Mouse (Mus musculus) G1E (cell line): ENCODE results near the gene Cuedc1. TPM values are rescaled to one million over a fixed set of nuclear protein-coding genes. Genes with fewer than 3 reads are reported as not detected.

Experiments
- ATAC-seq: 2 replicates; pipeline ENCODE4 v1.8.0; 2016; ENCODE audit warnings: mild to moderate bottlenecking; ENCODE audit not compliant: insufficient number of reproducible peaks, poor library complexity, low FRiP score, severe bottlenecking; ENCODE audit errors: extremely low read depth
- DNase-seq: peaks from one replicate; pipeline ENCODE4 v3.0.0; 2012; ENCODE audit warnings: low spot score
- H3K27me3 ChIP-seq: 2 replicates; pipeline ENCODE4 v1.6.1; 2012; ENCODE audit warnings: mild to moderate bottlenecking, low read length, inconsistent platforms; ENCODE audit not compliant: insufficient read depth
- H3K36me3 ChIP-seq: replicated peaks from 2 replicates; pipeline ENCODE3; 2012; ENCODE audit warnings: mild to moderate bottlenecking, inconsistent platforms
- H3K4me1 ChIP-seq: 2 replicates; pipeline ENCODE4 v1.6.1; 2012; ENCODE audit warnings: low read depth, low read length, inconsistent platforms, mixed read lengths; ENCODE audit not compliant: insufficient read depth
- H3K4me3 ChIP-seq: 2 replicates; pipeline ENCODE4 v1.5.1; 2012; ENCODE audit warnings: low read depth, mild to moderate bottlenecking, inconsistent platforms, low read length, moderate library complexity, mixed read lengths
- H3K9me3 ChIP-seq: replicated peaks from 2 replicates; pipeline ENCODE4 v1.6.1; 2012; ENCODE audit warnings: inconsistent platforms
- CTCF ChIP-seq: IDR thresholded peaks from 2 replicates; pipeline ENCODE4 v1.5.1; 2012; ENCODE audit warnings: low read depth, low read length, inconsistent platforms, mixed read lengths
- GATA1 ChIP-seq: IDR thresholded peaks from 2 replicates; pipeline ENCODE4 v1.6.1; 2012; ENCODE audit warnings: borderline replicate concordance, low read length, inconsistent platforms, mixed read lengths
- GATA2 ChIP-seq: IDR thresholded peaks from 2 replicates; pipeline ENCODE4 v1.6.1; 2012; ENCODE audit warnings: low read depth, low read length, inconsistent platforms, borderline replicate concordance
- POLR2AphosphoS5 ChIP-seq: IDR thresholded peaks from 2 replicates; pipeline ENCODE4 v1.6.1; 2012; ENCODE audit warnings: low read depth, low read length, inconsistent platforms; ENCODE audit not compliant: insufficient replicate concordance
- TAL1 ChIP-seq: conservative IDR thresholded peaks from 2 replicates; pipeline ENCODE4 v1.6.1; 2012; ENCODE audit warnings: low read depth, low read length, inconsistent platforms, mixed read lengths
- polyA plus RNA-seq: library from polyadenylated mRNA; stranded (reverse); fragments of >175 nt; gene quantifications from 2 replicates; pipeline ENCODE4 v1.2.3, GENCODE M21; 2012
- total RNA-seq, 2 experiments: library from RNA; stranded (forward) in 1 of 2; stranded (reverse) in 1 of 2; fragments of 200-1000 nt in 1 of 2; fragments of >200 nt in 1 of 2; fragmentation: Nextera tagmentation in 1 of 2; gene quantifications; 2 replicates each; pipeline ENCODE4 v1.2.3; 2014 to 2017

Gene Cuedc1
- total and polyA plus RNA-seq, 3 experiments: 18.9 to 36.4 (median 29.6) TPM

- H3K36me3 ChIP-seq: peaks cover 12% of the 10 kb centered on the region
- no peaks in the 10 kb centered on the region for H3K9me3 ChIP-seq
- DNase-seq (no peak), ATAC-seq (no peak)
- no peak for TF ChIP-seq CTCF
- TF ChIP-seq GATA1: no peak
- no peak for TF ChIP-seq POLR2AphosphoS5
- no peak overlapping the region for H3K4me3 ChIP-seq
- H3K4me1 ChIP-seq: peaks cover 21% of the 10 kb centered on the region
- H3K27me3 ChIP-seq: peaks cover 75% of the 10 kb centered on the region
Measured at GRCm38 (mm10) chr11:88168611-88169010, 70.8 kb downstream of the Cuedc1 start.

DNA sequence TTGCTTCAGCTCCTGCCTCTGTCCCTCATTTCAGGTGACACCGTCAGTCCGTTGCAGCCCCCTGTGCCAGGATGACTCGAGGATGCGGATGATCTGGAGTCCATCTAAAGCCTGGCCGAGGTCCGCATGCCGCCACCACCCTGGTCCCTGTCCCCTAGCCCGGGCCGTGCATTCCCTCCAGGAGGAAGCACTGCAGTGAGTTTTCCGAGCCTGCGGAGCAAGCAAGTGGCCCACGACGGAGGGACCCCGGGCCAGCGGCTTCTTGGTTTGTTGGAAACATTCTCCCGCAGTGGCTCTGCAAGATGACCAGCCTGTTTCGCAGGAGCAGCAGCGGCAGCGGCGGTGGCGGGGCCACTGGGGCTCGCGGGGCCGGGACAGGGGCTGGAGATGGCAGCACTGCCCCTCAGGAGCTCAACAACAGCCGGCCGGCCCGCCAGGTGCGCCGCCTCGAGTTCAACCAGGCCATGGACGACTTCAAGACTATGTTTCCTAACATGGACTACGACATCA is 71.7 kb downstream of the Cuedc1 start:
- ATAC-seq (no peak), DNase-seq (no peak)
- H3K4me1 ChIP-seq: peaks cover 18% of the 10 kb centered on the region
- H3K4me3 ChIP-seq: no peak overlapping the region
- H3K9me3 ChIP-seq: no peaks in the 10 kb centered on the region
- TF ChIP-seq CTCF (no peak), TAL1 (no peak), POLR2AphosphoS5 (no peak), GATA2 (no peak)
- H3K27me3 ChIP-seq: peaks cover 72% of the 10 kb centered on the region
- H3K36me3 ChIP-seq: peaks cover 12% of the 10 kb centered on the region

GRCm38 (mm10) chr11:88170606-88171005 is 72.7 kb downstream of the Cuedc1 start:
- DNase-seq (no peak), ATAC-seq (no peak)
- Histone ChIP-seq H3K36me3 (peaks cover 12% of the 10 kb centered on the region), H3K27me3 (peaks cover 63% of the 10 kb centered on the region), H3K4me3 (no peak overlapping the region), H3K9me3 (no peaks in the 10 kb centered on the region), H3K4me1 (peaks cover 10% of the 10 kb centered on the region)
- no peak for TF ChIP-seq POLR2AphosphoS5

DNA sequence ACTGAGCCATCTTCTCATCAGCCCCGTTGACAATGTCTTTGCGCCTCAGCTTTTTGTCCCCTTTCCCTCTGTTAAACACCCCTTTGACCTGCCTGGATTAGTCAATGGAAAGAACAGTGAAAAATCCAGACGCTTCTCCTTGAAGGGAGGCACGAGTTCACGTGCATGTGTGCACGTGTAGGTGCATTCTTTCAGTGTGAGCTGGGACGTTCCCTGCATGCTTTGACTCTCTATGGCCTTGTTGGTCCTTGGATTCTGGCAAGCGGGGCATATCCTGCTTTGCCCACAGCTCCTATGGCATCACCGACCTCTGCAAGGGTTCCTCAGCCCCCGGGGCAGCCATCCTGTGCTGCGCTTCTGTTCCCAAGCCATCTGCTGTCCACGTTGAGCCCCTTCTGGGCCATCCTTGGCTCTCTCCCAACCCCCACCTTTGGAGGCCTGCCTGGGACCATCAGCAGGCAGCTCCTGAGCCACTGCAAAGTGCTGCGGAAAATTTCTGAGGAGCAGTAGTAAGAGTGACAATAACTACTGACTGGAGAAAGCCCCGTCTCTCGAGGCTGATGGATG is 74.1 kb downstream of the Cuedc1 start:
- H3K36me3 ChIP-seq: peaks cover 12% of the 10 kb centered on the region
- TF ChIP-seq GATA1 (no peak), CTCF (no peak), TAL1 (no peak), POLR2AphosphoS5 (no peak), GATA2 (no peak)
- H3K4me1 ChIP-seq: peaks cover 10% of the 10 kb centered on the region
- no peak for DNase-seq
- no peak overlapping the region for H3K4me3 ChIP-seq
- peaks cover 51% of the 10 kb centered on the region for H3K27me3 ChIP-seq
- no peak for ATAC-seq
- no peaks in the 10 kb centered on the region for H3K9me3 ChIP-seq

- ATAC-seq: no peak; the same call in 1 of the 2 replicates
- Histone ChIP-seq H3K36me3 (peaks cover 17% of the 10 kb centered on the region), H3K4me1 (peaks cover 10% of the 10 kb centered on the region), H3K4me3 (no peak overlapping the region), H3K27me3 (peaks cover 58% of the 10 kb centered on the region), H3K9me3 (no peaks in the 10 kb centered on the region)
- no peak for DNase-seq
- TF ChIP-seq POLR2AphosphoS5: no peak
Measured at GRCm38 (mm10) chr11:88172601-88173325, 74.9 kb downstream of the Cuedc1 start.

DNA sequence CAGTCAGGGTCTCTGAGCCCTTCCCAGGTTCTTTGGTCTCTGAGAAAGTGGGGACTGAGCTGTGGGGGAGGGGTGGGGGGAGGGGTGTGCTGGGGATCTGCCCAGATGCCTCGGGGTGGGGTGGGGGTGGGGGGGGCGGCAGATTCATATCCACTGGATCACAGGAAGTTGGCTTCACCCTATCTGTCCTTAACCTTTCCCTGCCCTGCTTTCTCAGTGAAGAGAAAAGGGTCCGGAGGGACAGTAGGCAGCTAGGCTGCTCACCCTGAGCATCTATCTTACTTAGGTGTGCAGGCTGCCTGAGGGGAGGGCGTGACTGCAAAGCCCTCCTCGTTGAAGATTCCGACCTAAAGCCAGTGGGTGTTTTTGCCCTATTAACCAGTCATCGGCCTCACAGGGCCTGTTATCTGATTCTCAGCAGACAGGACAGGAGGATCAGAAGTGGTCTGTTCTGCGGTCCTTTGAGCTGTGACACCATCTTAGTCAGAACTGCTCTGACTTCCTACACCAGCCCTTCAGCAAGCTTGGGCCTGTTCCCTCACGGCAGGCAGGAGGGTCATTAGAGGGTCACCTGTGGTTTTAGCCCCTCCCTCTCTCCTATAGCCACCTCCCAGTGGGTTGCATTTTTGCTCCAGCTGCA is 75.6 kb downstream of the Cuedc1 start:
- ATAC-seq: no peak
- peaks cover 10% of the 10 kb centered on the region for H3K4me1 ChIP-seq
- no peak for TF ChIP-seq POLR2AphosphoS5
- no peak for TF ChIP-seq TAL1
- no peak for TF ChIP-seq GATA1
- TF ChIP-seq CTCF: no peak
- no peak for TF ChIP-seq GATA2
- H3K36me3 ChIP-seq: peaks cover 20% of the 10 kb centered on the region
- DNase-seq: no peak
- H3K27me3 ChIP-seq: peaks cover 62% of the 10 kb centered on the region
- no peaks in the 10 kb centered on the region for H3K9me3 ChIP-seq
- no peak overlapping the region for H3K4me3 ChIP-seq
